Mouse (Mus musculus) heart, adult 2 months (tissue): ENCODE measurements around the gene Ppme1.

ENCODE experiments used
- CTCF ChIP-seq: fragments of 200-600 bp; IDR thresholded peaks from 2 replicates; pipeline ENCODE4 v1.8.1; 2022; ENCODE audit warnings: antibody characterized with exemption, mild to moderate bottlenecking, moderate library complexity
- EP300 ChIP-seq: fragments of 200-500 bp; IDR thresholded peaks from 2 replicates; pipeline ENCODE4 v1.6.1; 2011; ENCODE audit warnings: low read depth, low read length, control low read depth; ENCODE audit not compliant: insufficient read depth
- POLR2A ChIP-seq: fragments of 200-500 bp; IDR thresholded peaks from 2 replicates; pipeline ENCODE4 v1.6.1; 2011; ENCODE audit warnings: mild to moderate bottlenecking, low read depth, low read length, control low read depth; ENCODE audit not compliant: insufficient read depth

GRCm38 (mm10) chr7:100317534-100317933 lies 54.6 kb downstream of the Ppme1 start:
- no peak for TF ChIP-seq POLR2A
- no peak for TF ChIP-seq CTCF
- TF ChIP-seq EP300: no peak
